Mouse (Mus musculus): ENCODE data around the gene Cadps. TPM values are rescaled to one million over a fixed set of nuclear protein-coding genes. Genes with fewer than 3 reads are reported as not detected.
"Not testable (repeated sequence)": the region's sequence is repeated elsewhere in the genome, so short reads cannot be mapped to it uniquely, and the experiment has no call there.

The Cadps gene
- total RNA-seq, 2 experiments from 2014 or later, result 0.38 to 0.45 TPM

- no peak for DNase-seq
Observed at GRCm38 (mm10) chr14:12581657-12582056, 241.2 kb downstream of the Cadps start.

DNA sequence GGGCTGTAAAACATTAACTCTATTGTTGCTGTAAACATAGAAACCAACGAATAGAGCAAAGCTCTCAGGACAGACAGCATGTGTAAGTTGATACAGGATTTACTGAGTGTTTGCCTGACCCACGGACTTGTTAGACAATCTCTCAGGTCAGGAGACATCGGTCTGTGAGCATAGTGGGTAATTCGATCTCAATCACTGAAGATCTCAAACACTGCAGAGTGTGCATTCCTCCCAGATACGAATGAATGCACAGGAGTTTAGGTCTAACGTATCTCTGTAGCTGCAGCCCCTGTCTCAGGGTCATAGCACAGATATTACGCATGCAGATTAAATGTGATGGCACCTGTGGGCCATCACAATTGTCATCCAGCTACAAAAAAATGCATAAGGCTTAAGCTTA is 242.1 kb downstream of the Cadps start:
- DNase-seq, result no peak

DNA sequence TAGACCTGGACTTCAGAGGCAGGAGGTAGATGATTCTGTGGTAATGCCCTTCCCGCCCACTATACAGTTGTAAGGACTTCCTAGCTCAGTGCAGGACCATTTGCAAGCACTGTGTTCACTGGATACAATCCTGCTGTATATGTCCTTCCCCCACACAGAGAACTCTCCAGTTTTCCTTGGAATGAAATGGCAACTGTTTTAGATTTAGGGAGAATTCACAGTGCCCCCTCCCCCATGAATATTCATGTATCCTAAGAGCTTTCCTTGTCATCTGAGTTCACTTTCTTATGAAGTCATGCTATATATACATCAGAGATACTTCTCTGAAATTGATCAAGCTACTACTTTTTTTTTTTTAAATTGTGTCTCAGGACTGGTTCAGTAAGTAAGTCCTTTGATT is 244.7 kb downstream of the Cadps start:
- no peak for DNase-seq

DNA sequence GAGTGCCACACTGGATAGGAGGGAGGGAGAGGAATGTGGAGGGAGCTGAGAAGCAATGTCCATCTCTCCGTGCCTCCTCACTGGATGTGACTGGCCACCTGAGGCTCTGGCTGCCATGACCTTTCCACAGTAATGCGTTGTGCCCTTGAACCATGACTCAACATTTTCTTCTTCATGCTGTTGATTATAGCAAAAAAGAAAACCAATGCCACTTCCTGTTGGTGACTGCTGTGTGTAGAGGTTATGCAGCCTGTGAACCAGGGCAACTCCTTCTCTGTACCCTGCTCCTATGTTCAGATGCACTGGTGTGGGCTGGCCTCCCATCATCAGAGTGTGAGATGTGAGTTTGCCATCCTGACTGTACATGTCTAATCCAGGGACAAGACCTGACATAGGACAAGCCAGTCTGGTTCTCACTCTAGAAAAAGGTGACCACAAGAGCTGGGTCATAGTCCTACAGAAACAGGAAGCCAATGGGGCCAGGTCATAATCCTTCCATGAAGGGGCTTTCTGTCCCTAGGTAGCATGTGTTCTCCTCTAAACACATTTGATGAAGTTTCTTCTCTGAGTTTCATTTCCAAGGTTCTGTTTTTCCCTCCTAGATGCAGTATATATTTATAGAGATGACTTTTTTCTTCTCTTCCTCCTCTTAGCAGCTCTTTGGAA is 245.3 kb downstream of the Cadps start:
- no peak for DNase-seq

DNA sequence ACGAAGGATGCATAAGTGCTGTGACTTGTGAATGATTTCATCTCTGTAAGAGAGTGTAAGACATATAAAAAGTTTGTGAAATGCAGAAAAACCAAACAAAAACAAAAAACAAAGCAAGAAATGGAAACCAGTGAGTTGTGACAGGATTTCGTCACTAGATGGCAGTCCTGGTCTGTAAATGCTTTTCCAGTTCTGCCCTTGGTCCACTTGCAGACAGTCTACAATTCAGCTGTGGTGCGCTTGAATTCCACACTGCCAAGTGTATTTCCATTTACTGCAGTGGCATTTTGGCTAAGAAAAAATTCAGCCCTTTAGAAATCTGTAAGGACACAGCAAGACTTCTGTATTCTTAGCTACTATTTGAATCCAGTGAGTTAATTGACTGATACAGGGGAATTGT is 247.8 kb downstream of the Cadps start:
- peak; percentile 15 for DNase-seq

GRCm38 (mm10) chr14:12574336-12574735 is 248.5 kb downstream of the Cadps start:
- no peak for DNase-seq

- DNase-seq, result not testable (repeated sequence)
Observed at GRCm38 (mm10) chr14:12561730-12562129, 261.1 kb downstream of the Cadps start.

GRCm38 (mm10) chr14:12560233-12560577 is 262.7 kb downstream of the Cadps start:
- DNase-seq, result no peak

- DNase-seq, result no peak
Observed at GRCm38 (mm10) chr14:12559574-12560232, 263.2 kb downstream of the Cadps start.

DNA sequence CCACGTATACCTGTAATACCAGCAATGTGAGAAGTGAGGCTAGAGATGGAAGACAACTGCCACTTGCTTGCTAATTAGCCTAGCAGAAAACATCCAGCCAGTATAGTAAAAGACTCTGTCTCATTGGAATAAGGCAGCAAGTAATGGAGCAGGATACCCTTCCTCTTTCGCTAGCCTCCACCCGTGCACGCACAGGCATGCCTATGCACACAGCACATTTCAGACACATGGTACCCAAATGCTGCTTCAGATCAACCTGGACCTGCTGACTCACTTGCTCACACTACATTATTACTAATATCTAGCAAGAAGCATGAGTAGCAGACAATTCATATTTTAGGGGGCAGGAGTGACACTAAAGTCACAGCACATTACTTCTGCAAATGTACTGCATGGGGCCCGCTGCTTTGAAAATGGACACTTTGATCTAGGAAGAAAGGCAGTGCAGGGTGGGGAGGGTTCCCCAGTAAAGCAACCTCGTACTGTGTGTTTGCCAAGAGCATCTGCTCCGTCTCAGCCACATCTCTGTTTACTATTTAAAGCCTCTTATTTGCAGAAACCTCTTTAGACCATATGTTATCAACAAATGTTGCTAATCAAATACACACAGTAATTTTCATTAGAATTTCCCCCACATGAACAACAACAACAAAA is 263.8 kb downstream of the Cadps start:
- no peak for DNase-seq

DNA sequence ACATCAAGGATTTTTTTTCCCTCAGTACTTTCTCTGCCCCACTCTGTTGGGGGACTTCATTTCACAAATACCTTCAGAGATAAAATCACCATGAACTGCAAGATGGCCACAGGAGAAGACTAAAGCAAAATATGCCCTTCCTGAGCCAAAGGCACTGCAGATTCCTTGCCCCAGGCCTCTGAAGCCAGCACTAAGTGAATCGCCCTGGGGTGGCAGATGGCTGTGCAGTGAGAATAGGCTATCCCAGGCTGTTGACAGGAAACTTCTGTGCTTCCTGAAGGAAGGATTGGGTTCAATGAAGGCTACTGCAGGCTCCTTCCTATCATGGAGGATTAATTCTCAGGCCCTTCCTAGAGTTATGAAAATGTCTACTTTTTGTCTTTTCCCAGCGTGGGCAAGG is 268.4 kb downstream of the Cadps start:
- DNase-seq, result no peak

- DNase-seq, result no peak
Observed at GRCm38 (mm10) chr14:12551353-12551752, 271.5 kb downstream of the Cadps start.

GRCm38 (mm10) chr14:12550931-12551330 is 271.9 kb downstream of the Cadps start:
- DNase-seq, result no peak

- DNase-seq, result no peak
Observed at GRCm38 (mm10) chr14:12549290-12549689, 273.6 kb downstream of the Cadps start.

DNA sequence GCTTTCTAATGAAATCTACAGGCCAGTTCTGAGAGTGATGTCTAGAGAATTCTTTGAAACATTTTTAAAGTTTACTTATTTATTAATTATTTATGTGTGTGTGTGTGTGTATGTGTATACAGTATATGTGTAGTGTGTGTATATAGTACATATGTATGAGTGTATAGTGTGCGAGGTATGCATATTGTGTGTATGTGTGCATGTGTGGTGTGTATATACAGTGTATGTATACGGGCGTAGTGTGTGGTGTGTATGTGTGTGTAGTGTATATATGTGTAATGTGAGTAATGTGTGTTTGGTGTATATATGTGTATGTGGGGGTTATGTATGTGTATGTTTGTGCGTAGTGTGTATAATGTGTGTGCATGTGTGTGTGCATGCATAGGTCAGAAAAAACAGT is 275.4 kb downstream of the Cadps start:
- no peak for DNase-seq

DNA sequence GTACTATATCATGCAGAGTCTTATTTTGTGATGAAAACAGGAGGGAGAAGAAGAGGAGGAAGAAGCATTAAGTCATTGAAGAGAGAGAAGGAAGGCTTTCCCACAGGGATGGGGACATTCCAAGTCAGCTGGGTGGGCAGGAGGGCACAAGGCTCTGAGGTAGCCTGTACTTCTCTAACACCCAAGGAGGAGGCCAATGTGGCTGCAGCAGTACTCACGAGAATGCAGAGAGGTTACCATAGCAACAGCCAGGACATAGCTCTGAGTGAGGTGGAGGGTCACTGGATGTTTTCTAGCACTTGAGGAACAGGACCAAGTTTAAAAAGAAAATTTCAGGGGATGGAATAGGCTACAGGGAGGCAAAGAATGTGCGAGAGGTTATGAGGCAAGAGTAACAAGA is 281.1 kb downstream of the Cadps start:
- no peak for DNase-seq

GRCm38 (mm10) chr14:12539071-12539470 is 283.8 kb downstream of the Cadps start:
- DNase-seq, result no peak

- no peak for DNase-seq
Observed at GRCm38 (mm10) chr14:12531101-12531500, 291.8 kb downstream of the Cadps start.

- no peak for DNase-seq
Observed at GRCm38 (mm10) chr14:12530554-12530953, 292.3 kb downstream of the Cadps start.

DNA sequence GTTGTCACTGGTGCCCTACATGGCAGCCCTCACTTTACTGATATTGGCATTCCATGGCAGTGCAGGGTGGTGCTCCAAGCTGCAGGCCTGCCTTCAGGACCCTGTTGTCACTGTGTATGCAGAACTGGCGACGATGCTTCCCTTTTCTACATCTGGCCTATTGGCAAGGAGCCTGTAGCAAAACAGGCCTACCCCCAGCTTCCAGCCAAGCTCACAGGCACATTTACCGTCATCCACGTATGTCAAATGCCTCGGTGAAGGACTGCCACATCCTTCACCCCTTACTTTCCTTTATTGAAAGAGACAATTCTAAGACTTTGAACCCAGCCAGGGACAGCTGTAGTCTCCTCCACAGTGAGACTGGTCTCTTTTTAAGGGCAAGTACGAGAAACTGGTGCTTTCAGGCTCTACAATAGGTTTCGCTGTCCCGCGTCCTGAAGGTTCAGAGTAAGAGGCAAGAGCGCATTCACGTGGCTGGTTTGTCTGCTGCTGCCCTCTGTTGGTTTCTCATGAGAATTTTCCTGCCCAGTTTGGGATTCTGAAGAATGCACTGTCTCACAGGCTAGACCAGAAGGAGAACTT is 292.8 kb downstream of the Cadps start:
- peak; percentile 22 for DNase-seq

DNA sequence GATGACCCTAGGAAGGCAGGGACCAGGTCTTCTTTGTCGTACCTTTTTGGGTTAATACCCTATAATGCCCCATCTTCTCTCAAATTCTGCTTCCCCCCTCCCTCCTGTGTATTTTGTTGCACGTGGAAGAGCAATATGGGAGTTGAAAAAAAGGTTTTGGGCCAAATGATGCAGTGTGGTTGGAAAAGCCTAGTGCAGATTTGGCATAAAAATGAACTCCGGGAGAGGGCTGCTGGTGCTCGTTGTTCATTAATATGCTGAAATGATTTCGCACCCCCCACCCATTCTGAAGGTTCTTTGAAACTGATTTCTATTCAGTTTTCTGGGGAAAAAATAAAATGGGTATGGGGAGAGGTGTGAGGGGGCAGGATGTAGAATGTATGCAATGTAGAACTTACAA is 295.6 kb downstream of the Cadps start:
- DNase-seq, result no peak

DNA sequence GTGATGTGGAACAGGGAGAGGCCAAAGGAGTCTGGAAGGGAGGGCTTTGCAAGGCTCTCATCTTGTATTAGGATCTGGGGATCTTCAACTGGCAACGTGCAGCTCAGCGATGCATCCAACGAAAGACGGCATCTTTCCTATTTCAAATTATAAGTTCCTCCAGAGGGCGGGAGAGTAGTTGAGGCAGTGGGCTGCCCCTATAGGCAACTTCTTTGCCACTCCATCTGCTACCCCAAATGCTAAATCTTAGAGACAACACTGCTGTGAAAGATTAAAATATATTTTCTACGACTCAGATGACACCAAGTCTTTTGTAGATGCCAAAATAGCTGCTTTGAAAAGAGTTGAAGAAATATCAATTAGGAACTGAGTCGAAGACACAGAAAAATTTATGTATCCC is 315.9 kb downstream of the Cadps start:
- no peak for DNase-seq

DNA sequence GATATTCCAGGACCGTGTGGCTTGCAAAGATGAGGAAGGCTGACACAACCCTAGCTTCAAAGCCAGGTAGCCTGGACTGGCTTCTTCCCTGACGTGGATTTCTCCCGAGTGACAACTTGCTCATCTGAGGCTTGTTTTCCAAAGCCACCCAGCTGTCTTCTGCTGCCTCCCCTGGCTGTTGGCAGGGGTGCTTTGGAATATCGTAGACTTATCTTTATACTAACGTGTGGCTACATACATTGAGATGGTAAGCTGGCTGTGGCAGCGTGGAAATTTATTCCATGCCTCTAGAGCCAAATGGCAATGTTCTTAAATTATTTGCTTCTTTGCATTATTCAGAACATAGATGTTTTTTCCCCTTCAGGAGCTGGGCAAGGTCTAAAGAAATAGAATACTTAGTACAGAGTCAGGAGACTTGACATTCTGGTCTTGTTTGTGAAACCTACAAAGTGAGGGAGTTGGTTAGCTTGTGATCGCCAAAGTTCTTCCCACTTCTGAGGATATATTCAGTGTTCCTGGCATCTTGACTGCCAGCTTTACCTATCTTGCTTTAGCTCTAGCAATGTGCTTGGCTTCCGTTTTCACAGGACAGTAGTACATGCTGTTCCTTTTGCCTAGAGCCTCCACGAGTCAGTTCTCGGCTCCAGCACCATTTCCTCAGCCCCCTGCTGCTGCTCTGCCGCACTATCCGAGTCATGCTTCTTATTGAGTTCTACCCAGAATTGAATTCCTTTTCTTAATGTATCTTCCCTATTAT is 318.5 kb downstream of the Cadps start:
- DNase-seq, result no peak

Measured in gastrocnemius, postnatal 10 days (tissue).